Mouse (Mus musculus) testis, postnatal 10 days (tissue): ENCODE measurements at regions not wholly inside any gene's neighbourhood (a gene's known extent, or its start where the extent isn't known, plus 50 kb on each side); places are given as distances from the start of the nearest gene placed in this dataset.

Source experiments
- DNase-seq: peaks from one replicate; pipeline ENCODE4 v3.0.0; 2021; ENCODE audit warnings: low spot score

DNA sequence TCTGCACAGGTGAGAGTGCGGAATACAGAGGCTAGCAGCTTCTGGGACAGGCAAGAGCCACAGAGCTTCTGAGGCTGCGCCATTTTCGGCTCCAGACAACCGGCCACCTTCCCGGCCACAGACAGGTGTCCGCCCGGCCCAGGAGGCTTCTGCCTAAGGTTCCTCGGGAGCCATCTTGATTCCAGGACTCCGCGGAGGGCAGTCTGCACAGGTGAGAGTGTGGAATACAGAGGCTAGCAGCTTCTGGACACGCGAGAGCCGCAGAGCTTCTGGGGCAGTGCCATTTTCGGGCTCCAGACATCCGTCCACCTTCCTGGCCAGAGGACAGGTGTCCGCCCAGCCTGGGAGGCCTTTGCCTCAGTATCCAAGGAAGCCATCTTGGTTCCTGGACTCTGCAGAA lies 54.0 kb upstream of the Gulp1 start:
- peak; percentile 28 for DNase-seq
